Mouse (Mus musculus): ENCODE measurements around the gene Vinac1.
A peak's percentile ranks its signal among the peaks of the same experiment; 100 is the strongest.

GRCm38 (mm10) chr2:129084959-129085358 lies 37.0 kb upstream of the Vinac1 start:
- TF ChIP-seq CTCF (IDR thresholded peaks at IDR 0.05; ENCODE audit: control insufficient read depth, insufficient read depth, low read length) (peak; percentile 62), POLR2A (IDR thresholded peaks at IDR 0.05; ENCODE audit: borderline replicate concordance, control insufficient read depth, low read depth, low read length) (no peak)

All from bone marrow, adult 2 months (tissue).